Mouse (Mus musculus): ENCODE data around the gene 3110009E18Rik. TPM values are rescaled to one million over a fixed set of nuclear protein-coding genes. Genes with fewer than 3 reads are reported as not detected.
A peak's percentile ranks its signal among the peaks of the same experiment; 100 is the strongest.
"Not testable (repeated sequence)": the region's sequence is repeated elsewhere in the genome, so short reads cannot be mapped to it uniquely, and the experiment has no call there.

Gene 3110009E18Rik
- polyA plus RNA-seq, 1 experiment from 2014 or later, result 17.3 TPM

- Histone ChIP-seq H3K27me3 (ENCODE audit: control insufficient read depth, insufficient read depth, low read length) (no peaks in the 10 kb centered on the region), H3K36me3 (ENCODE audit: control insufficient read depth, insufficient read depth, low read length) (no peaks in the 10 kb centered on the region), H3K9me3 (ENCODE audit: control insufficient read depth, low read length) (no peaks in the 10 kb centered on the region), H3K9ac (replicated peaks; ENCODE audit: low read depth, low read length) (no peak overlapping the region), H3K4me1 (ENCODE audit: control insufficient read depth, insufficient read depth, low read length) (no peaks in the 10 kb centered on the region), H3K27ac (ENCODE audit: low read depth, low read length) (no peak overlapping the region), H3K4me3 (ENCODE audit: low read depth, low read length) (no peak overlapping the region), H3K4me2 (ENCODE audit: low read depth, low read length) (no peak overlapping the region)
- ATAC-seq (ENCODE audit: low read depth), result no peak
- 48% methylated on average over 7 of the region's 7 CpGs for WGBS
These were observed 37.9 kb upstream of the 3110009E18Rik start for GRCm38 (mm10) chr1:120082957-120083585.

- no peak overlapping the region for H3K27ac ChIP-seq (ENCODE audit: low read depth, low read length)
- no peak for ATAC-seq (ENCODE audit: low read depth)
- WGBS, result 60% methylated on average over 5 of the region's 5 CpGs
- H3K9me3 ChIP-seq (ENCODE audit: control insufficient read depth, low read length), result no peaks in the 10 kb centered on the region
- no peak overlapping the region for H3K4me3 ChIP-seq (ENCODE audit: low read depth, low read length)
- no peak overlapping the region for H3K4me2 ChIP-seq (ENCODE audit: low read depth, low read length)
- no peaks in the 10 kb centered on the region for H3K27me3 ChIP-seq (ENCODE audit: control insufficient read depth, insufficient read depth, low read length)
- H3K36me3 ChIP-seq (ENCODE audit: control insufficient read depth, insufficient read depth, low read length), result no peaks in the 10 kb centered on the region
- no peak overlapping the region for H3K9ac ChIP-seq (replicated peaks; ENCODE audit: low read depth, low read length)
- no peaks in the 10 kb centered on the region for H3K4me1 ChIP-seq (ENCODE audit: control insufficient read depth, insufficient read depth, low read length)
These were observed 37.0 kb upstream of the 3110009E18Rik start for GRCm38 (mm10) chr1:120083921-120084517.

GRCm38 (mm10) chr1:120085696-120086095, 35.3 kb upstream of the 3110009E18Rik start:
- no peak for ATAC-seq (ENCODE audit: low read depth)
- Histone ChIP-seq H3K4me1 (ENCODE audit: control insufficient read depth, insufficient read depth, low read length) (no peaks in the 10 kb centered on the region), H3K4me2 (ENCODE audit: low read depth, low read length) (no peak overlapping the region), H3K9ac (replicated peaks; ENCODE audit: low read depth, low read length) (no peak overlapping the region), H3K27me3 (ENCODE audit: control insufficient read depth, insufficient read depth, low read length) (no peaks in the 10 kb centered on the region), H3K9me3 (ENCODE audit: control insufficient read depth, low read length) (no peaks in the 10 kb centered on the region), H3K36me3 (ENCODE audit: control insufficient read depth, insufficient read depth, low read length) (no peaks in the 10 kb centered on the region), H3K4me3 (ENCODE audit: low read depth, low read length) (no peak overlapping the region), H3K27ac (ENCODE audit: low read depth, low read length) (no peak overlapping the region)
- whole genome bisulfite sequencing, result 70% methylated on average over 3 of the region's 3 CpGs

DNA sequence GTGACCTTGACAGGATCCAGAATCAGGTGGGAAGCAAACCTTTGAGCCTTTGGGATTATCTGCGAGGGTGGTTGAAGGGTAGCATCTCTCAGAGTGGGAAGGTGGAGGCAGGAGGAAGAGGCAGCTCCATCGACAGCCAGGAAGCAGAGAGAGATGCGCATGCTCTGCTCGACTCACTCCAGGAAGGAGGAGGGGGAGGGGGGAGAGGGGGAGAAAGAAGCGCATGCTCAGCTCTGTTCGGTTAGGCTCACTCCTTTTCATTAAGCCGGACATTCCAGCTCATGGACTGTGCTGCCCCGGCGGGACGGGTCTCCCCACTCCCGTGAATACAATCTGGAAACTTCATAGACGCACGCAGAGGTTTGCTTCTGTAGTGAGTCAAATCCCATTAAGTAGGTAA, 34.3 kb upstream of the 3110009E18Rik start:
- no peak overlapping the region for H3K9ac ChIP-seq (replicated peaks; ENCODE audit: low read depth, low read length)
- no peaks in the 10 kb centered on the region for H3K4me1 ChIP-seq (ENCODE audit: control insufficient read depth, insufficient read depth, low read length)
- no peaks in the 10 kb centered on the region for H3K9me3 ChIP-seq (ENCODE audit: control insufficient read depth, low read length)
- no peak for ATAC-seq (ENCODE audit: low read depth)
- H3K4me2 ChIP-seq (ENCODE audit: low read depth, low read length), result no peak overlapping the region
- 74% methylated on average over 13 of the region's 13 CpGs for WGBS
- no peak overlapping the region for H3K27ac ChIP-seq (ENCODE audit: low read depth, low read length)
- no peaks in the 10 kb centered on the region for H3K27me3 ChIP-seq (ENCODE audit: control insufficient read depth, insufficient read depth, low read length)
- no peak overlapping the region for H3K4me3 ChIP-seq (ENCODE audit: low read depth, low read length)
- no peaks in the 10 kb centered on the region for H3K36me3 ChIP-seq (ENCODE audit: control insufficient read depth, insufficient read depth, low read length)

DNA sequence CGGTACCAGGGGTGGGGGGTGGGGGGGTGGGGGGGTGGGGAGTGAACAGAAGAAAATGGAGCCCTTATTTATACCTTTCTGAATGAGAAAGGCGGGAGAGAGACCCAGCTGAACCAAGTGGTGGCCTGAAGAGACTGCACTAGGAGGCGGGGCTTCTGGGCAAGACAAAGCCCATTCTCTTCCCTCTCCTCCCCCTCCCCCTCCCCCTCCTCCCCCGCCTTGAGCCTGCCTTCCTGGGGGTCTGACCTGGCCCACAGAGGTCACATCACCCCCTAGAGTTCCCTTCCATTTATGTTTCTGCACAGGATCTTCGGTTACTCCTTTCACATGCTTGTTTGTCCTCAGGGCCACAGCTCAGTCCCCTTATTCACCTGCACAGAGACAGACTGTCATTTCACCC, 31.8 kb upstream of the 3110009E18Rik start:
- H3K4me2 ChIP-seq (ENCODE audit: low read depth, low read length), result no peak overlapping the region
- no peak overlapping the region for H3K4me3 ChIP-seq (ENCODE audit: low read depth, low read length)
- no peaks in the 10 kb centered on the region for H3K4me1 ChIP-seq (ENCODE audit: control insufficient read depth, insufficient read depth, low read length)
- no peak overlapping the region for H3K27ac ChIP-seq (ENCODE audit: low read depth, low read length)
- H3K9ac ChIP-seq (replicated peaks; ENCODE audit: low read depth, low read length), result no peak overlapping the region
- H3K36me3 ChIP-seq (ENCODE audit: control insufficient read depth, insufficient read depth, low read length), result no peaks in the 10 kb centered on the region
- WGBS, result 6% methylated on average over 5 of the region's 5 CpGs
- H3K27me3 ChIP-seq (ENCODE audit: control insufficient read depth, insufficient read depth, low read length), result no peaks in the 10 kb centered on the region
- ATAC-seq (ENCODE audit: low read depth), result no peak
- H3K9me3 ChIP-seq (ENCODE audit: control insufficient read depth, low read length), result no peaks in the 10 kb centered on the region

DNA sequence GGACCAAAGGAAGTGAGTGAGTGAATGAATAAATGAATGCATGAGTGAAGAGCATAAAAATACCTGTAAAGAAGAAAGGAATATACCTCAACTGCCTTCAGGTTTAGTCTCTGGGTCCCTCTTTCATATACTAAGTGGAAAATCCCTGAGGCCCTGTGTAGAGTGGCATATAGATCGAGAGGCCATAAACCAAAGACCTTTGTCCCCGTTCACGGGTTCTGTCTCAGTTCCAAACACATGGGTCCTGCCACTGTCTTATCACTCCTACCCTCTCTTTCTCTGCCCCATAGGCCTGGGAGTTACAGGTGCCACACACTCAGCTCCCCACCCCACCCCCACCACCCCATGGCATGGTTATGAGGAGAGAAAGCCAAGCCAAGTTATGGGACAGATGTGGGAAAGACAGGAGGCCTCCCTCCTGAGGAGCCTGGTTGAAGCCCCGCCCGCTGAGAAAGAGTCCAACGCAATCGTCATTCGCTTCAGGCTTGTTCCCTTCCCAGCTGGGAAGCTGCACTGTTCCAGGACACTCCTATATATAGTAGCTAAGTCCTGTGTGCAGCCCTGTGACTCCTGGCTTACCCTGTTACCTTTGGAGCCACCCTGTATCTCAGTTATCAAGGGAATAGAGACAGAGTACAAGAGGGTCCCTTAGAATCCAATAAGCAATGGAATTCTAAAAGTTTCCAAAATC, 30.0 kb upstream of the 3110009E18Rik start:
- H3K9ac ChIP-seq (replicated peaks; ENCODE audit: low read depth, low read length), result no peak overlapping the region
- H3K4me2 ChIP-seq (ENCODE audit: low read depth, low read length), result no peak overlapping the region
- H3K27me3 ChIP-seq (ENCODE audit: control insufficient read depth, insufficient read depth, low read length), result no peaks in the 10 kb centered on the region
- no peak overlapping the region for H3K27ac ChIP-seq (ENCODE audit: low read depth, low read length)
- H3K4me1 ChIP-seq (ENCODE audit: control insufficient read depth, insufficient read depth, low read length), result no peaks in the 10 kb centered on the region
- H3K36me3 ChIP-seq (ENCODE audit: control insufficient read depth, insufficient read depth, low read length), result no peaks in the 10 kb centered on the region
- ATAC-seq (ENCODE audit: low read depth), result no peak
- no peak overlapping the region for H3K4me3 ChIP-seq (ENCODE audit: low read depth, low read length)
- no peaks in the 10 kb centered on the region for H3K9me3 ChIP-seq (ENCODE audit: control insufficient read depth, low read length)
- 83% methylated on average over 8 of the region's 8 CpGs for WGBS

DNA sequence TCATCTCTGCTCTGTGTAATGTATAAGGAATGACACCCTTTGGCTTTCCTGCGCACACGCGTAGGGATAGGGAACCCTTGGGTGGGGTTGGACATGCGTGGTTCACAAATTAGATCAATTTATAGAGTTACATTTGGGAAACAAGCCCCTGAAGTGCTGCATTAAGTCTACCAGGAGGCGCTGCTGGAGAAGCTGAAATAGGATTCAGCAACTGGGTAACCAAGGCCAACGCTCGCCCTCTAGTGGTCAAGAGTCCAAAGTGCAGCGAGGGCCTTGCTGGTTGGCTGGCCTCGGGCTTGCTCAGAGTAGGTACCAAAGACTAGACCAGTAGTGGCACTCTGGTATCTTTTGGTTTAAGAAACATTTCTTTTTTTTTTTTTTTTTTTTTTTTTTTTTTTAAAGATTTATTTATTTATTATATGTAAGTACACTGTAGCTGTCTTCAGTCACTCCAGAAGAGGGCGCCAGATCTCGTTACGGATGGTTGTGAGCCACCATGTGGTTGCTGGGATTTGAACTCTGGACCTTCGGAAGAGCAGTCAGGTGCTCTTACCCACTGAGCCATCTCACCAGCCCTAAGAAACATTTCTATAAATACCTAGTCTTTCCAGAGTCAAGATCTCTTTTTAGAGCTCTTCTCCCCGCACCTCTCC, 27.4 kb upstream of the 3110009E18Rik start:
- H3K4me1 ChIP-seq (ENCODE audit: control insufficient read depth, insufficient read depth, low read length); H3K27ac ChIP-seq (ENCODE audit: low read depth, low read length); H3K27me3 ChIP-seq (ENCODE audit: control insufficient read depth, insufficient read depth, low read length); H3K36me3 ChIP-seq (ENCODE audit: control insufficient read depth, insufficient read depth, low read length); H3K4me2 ChIP-seq (ENCODE audit: low read depth, low read length); H3K4me3 ChIP-seq (ENCODE audit: low read depth, low read length); H3K9me3 ChIP-seq (ENCODE audit: control insufficient read depth, low read length); H3K9ac ChIP-seq (replicated peaks; ENCODE audit: low read depth, low read length): not testable (repeated sequence)
- peak; percentile 44; the same call in 1 of the 2 replicates for ATAC-seq (ENCODE audit: low read depth)
- 53% methylated on average over 11 of the region's 14 CpGs for WGBS

GRCm38 (mm10) chr1:120094920-120095319, 26.1 kb upstream of the 3110009E18Rik start:
- Histone ChIP-seq H3K4me3 (ENCODE audit: low read depth, low read length) (no peak overlapping the region), H3K9me3 (ENCODE audit: control insufficient read depth, low read length) (no peaks in the 10 kb centered on the region), H3K36me3 (ENCODE audit: control insufficient read depth, insufficient read depth, low read length) (no peaks in the 10 kb centered on the region), H3K9ac (replicated peaks; ENCODE audit: low read depth, low read length) (no peak overlapping the region), H3K27me3 (ENCODE audit: control insufficient read depth, insufficient read depth, low read length) (no peaks in the 10 kb centered on the region), H3K4me1 (ENCODE audit: control insufficient read depth, insufficient read depth, low read length) (no peaks in the 10 kb centered on the region), H3K27ac (ENCODE audit: low read depth, low read length) (no peak overlapping the region), H3K4me2 (ENCODE audit: low read depth, low read length) (no peak overlapping the region)
- 88% methylated on average over 3 of the region's 3 CpGs for WGBS
- ATAC-seq (ENCODE audit: low read depth), result no peak

GRCm38 (mm10) chr1:120098327-120098726, 22.7 kb upstream of the 3110009E18Rik start:
- Histone ChIP-seq H3K9ac (replicated peaks; ENCODE audit: low read depth, low read length) (no peak overlapping the region), H3K27ac (ENCODE audit: low read depth, low read length) (no peak overlapping the region), H3K36me3 (ENCODE audit: control insufficient read depth, insufficient read depth, low read length) (no peaks in the 10 kb centered on the region), H3K4me2 (ENCODE audit: low read depth, low read length) (no peak overlapping the region), H3K4me1 (ENCODE audit: control insufficient read depth, insufficient read depth, low read length) (no peaks in the 10 kb centered on the region), H3K9me3 (ENCODE audit: control insufficient read depth, low read length) (no peaks in the 10 kb centered on the region), H3K4me3 (ENCODE audit: low read depth, low read length) (no peak overlapping the region), H3K27me3 (ENCODE audit: control insufficient read depth, insufficient read depth, low read length) (no peaks in the 10 kb centered on the region)
- 14% methylated on average over 7 of the region's 7 CpGs for WGBS
- ATAC-seq (ENCODE audit: low read depth), result no peak
